Mouse (Mus musculus) liver, postnatal 0 days (tissue): ENCODE results near the gene Pitpnm2. TPM values are rescaled to one million over a fixed set of nuclear protein-coding genes. Genes with fewer than 3 reads are reported as not detected.

ENCODE experiments used
- ATAC-seq: fragments of 200-750 bp; cut with Nextera tagmentation; 2 replicates; pipeline ENCODE4 v1.8.0; 2017; ENCODE audit warnings: mild to moderate bottlenecking, moderate library complexity
- DNase-seq: peaks from one replicate; pipeline ENCODE4 v3.0.0-alpha.2; 2016
- H3K27ac ChIP-seq: fragments of 300-500 bp; sonication (generic); 2 replicates; pipeline ENCODE4 v1.5.1; 2014; ENCODE audit warnings: antibody characterized with exemption, moderate library complexity, mild to moderate bottlenecking, low read depth
- H3K27me3 ChIP-seq: fragments of 300-500 bp; sonication (generic); 2 replicates; pipeline ENCODE4 v1.6.1; 2014; ENCODE audit warnings: low read length, control low read depth, mixed read lengths; ENCODE audit not compliant: insufficient read depth
- H3K36me3 ChIP-seq: fragments of 300-500 bp; sonication (generic); replicated peaks from 2 replicates; pipeline ENCODE4 v1.6.1; 2014; ENCODE audit warnings: mild to moderate bottlenecking, control low read depth, low read length, moderate library complexity, mixed read lengths; ENCODE audit not compliant: insufficient read depth
- H3K4me1 ChIP-seq: fragments of 300-500 bp; sonication (generic); 2 replicates; pipeline ENCODE4 v1.6.1; 2014; ENCODE audit warnings: antibody characterized with exemption, mild to moderate bottlenecking, control low read depth; ENCODE audit not compliant: insufficient read depth
- H3K4me2 ChIP-seq: fragments of 300-500 bp; sonication (generic); 2 replicates; pipeline ENCODE4 v1.6.1; 2014; ENCODE audit warnings: low read depth, mild to moderate bottlenecking, low read length, moderate library complexity, mixed read lengths
- H3K4me3 ChIP-seq: fragments of 300-500 bp; sonication (generic); 2 replicates; pipeline ENCODE4 v1.5.1; 2014; ENCODE audit warnings: low read depth, low read length
- H3K9ac ChIP-seq: fragments of 300-500 bp; sonication (generic); replicated peaks from 2 replicates; pipeline ENCODE4 v1.6.1; 2014; ENCODE audit warnings: mild to moderate bottlenecking, moderate library complexity
- H3K9me3 ChIP-seq: fragments of 300-500 bp; sonication (generic); 2 replicates; pipeline ENCODE4 v1.6.1; 2016; ENCODE audit warnings: mild to moderate bottlenecking, control low read depth, low read length, mixed read lengths
- CTCF ChIP-seq: sonication (generic); IDR thresholded peaks from 2 replicates; pipeline ENCODE4 v1.5.1; 2016; ENCODE audit warnings: antibody characterized with exemption, low read depth
- EP300 ChIP-seq: IDR thresholded peaks from 2 replicates; pipeline ENCODE4 v1.6.1; 2016; ENCODE audit warnings: antibody characterized with exemption, low read depth, mild to moderate bottlenecking
- WGBS: fragments of 180-500 bp; shearing (Covaris S2); extraction: QIAGEN DNeasy Blood & Tissue Kit; methylation state at CpG from one replicate; pipeline ENCODE4 v1.1.7; 2014; ENCODE audit not compliant: insufficient replicate concordance; 5-methylcytosine and 5-hydroxymethylcytosine counted together
- polyA plus RNA-seq: library from polyadenylated mRNA; unstranded; fragments of >200 nt; fragmentation: Nextera tagmentation; extraction: Ambion mirVana; gene quantifications from 2 replicates; pipeline ENCODE4 v1.2.1, GENCODE M21; 2015

Gene Pitpnm2
- polyA plus RNA-seq, 1 experiment from 2014 or later, result 2.4 TPM

DNA sequence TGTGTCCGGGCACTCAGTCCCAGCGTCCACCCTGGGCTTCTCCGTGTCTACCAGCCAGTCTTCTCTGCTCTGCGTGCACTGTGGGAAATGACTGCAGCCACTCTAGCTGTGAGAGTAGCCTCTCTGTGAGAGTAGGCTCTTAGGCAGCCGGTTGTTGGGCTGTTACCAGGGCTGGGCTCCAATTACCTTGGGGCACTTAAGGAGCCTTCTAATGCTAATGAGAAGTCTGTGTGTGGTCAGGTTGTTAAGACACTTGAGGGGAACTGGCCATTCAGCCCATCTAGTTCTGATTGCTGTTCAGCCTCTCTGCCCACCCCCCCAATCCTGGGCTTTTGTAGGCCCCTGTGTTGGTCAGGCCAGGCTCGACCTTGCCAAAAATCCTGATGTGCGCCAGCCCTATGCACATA, 72.8 kb downstream of the Pitpnm2 start:
- no peaks in the 10 kb centered on the region for H3K9me3 ChIP-seq
- H3K4me3 ChIP-seq, result no peak overlapping the region
- no peak for TF ChIP-seq CTCF
- TF ChIP-seq EP300, result no peak
- H3K36me3 ChIP-seq, result no peaks in the 10 kb centered on the region; the same call in 1 of the 2 replicates
- WGBS, result 76% methylated on average over 7 of the region's 7 CpGs
- no peaks in the 10 kb centered on the region for H3K27me3 ChIP-seq
- no peak overlapping the region for H3K27ac ChIP-seq
- DNase-seq, result no peak
- peaks cover 27% of the 10 kb centered on the region for H3K4me1 ChIP-seq
- no peak for ATAC-seq
- H3K4me2 ChIP-seq, result no peak overlapping the region
- H3K9ac ChIP-seq, result no peak overlapping the region

DNA sequence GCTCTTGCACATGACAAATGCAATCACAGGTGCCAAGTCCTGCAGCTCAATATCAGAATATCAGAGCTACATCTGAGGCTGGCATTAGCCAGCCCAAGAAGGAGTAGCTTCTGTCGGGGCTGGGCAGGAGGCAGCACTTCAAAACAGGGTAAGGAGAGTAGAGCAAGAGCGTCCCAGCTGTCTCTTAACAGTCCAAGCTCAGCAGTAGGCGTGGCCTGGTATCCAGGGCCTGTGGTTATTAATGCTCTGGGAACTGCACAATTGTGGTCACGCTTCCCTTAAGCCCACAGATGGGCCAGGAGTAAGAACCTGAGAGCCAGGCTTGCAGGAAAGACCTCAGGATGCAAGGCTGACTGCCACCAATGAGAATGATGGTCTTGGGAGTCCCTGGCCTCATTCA, 74.4 kb downstream of the Pitpnm2 start:
- Histone ChIP-seq H3K27me3 (no peaks in the 10 kb centered on the region), H3K4me2 (no peak overlapping the region), H3K36me3 (no peaks in the 10 kb centered on the region; the same call in 1 of the 2 replicates), H3K9ac (no peak overlapping the region), H3K9me3 (no peaks in the 10 kb centered on the region), H3K4me1 (peaks cover 24% of the 10 kb centered on the region), H3K4me3 (no peak overlapping the region), H3K27ac (no peak overlapping the region)
- no peak for ATAC-seq
- TF ChIP-seq EP300 (no peak), CTCF (no peak)
- DNase-seq, result no peak
- 42% methylated on average over 4 of the region's 4 CpGs for WGBS

DNA sequence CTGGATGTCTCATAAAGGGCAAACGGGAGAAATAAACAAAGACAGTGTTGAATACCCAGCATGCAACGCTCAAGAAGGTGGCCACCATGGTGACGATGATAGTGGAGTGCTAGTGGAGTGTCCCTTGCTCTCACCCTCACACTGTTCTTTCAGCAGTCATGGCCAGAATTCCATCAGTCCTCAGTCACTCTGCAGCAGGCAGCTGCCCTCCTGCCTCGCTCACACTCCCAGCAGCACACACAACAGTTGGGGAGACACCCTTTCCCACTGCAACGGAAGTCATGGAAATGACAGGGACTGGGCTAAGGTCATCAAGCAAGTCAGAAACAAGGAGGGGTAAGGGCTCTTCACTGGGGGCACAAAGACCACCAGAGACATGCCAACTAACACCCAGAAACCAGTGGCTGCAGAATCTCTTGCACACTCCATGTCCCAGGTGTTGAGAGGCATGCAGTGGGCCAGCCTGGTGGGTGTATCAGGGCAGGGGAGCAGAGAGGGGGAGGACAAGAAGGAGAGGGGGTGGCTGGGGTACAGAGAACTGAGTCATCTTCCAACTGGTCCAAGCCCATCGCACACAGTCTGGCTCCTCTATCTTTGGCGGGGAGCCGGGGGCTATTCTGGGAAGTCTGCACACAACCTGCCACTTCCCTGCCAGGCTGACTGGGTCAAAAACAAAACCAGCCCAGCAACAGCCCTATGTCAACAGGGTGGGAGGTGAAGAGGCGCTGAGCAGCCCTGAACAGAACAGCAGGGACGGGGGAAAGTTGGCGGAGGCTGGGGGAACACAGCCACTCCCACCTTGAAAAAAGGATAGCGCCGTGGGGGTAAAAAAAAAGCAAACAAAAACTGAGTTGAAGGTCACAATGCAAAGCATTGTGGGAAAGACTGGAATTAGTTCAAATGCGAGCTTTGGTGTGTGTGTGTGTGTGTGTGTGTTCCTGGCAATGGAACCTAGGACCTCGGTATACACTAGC, 76.3 kb downstream of the Pitpnm2 start:
- H3K4me1 ChIP-seq, result peaks cover 24% of the 10 kb centered on the region
- ATAC-seq (peak; percentile 81), DNase-seq (peak; percentile 50)
- no peaks in the 10 kb centered on the region for H3K27me3 ChIP-seq
- H3K4me3 ChIP-seq, result no peak overlapping the region
- peak overlapping the region; percentile 64 for H3K27ac ChIP-seq
- no peaks in the 10 kb centered on the region; the same call in 1 of the 2 replicates for H3K36me3 ChIP-seq
- H3K4me2 ChIP-seq, result no peak overlapping the region; the same call in 1 of the 2 replicates
- no peaks in the 10 kb centered on the region for H3K9me3 ChIP-seq
- TF ChIP-seq CTCF (no peak), EP300 (no peak)
- H3K9ac ChIP-seq, result no peak overlapping the region
- WGBS, result 69% methylated on average over 15 of the region's 15 CpGs

DNA sequence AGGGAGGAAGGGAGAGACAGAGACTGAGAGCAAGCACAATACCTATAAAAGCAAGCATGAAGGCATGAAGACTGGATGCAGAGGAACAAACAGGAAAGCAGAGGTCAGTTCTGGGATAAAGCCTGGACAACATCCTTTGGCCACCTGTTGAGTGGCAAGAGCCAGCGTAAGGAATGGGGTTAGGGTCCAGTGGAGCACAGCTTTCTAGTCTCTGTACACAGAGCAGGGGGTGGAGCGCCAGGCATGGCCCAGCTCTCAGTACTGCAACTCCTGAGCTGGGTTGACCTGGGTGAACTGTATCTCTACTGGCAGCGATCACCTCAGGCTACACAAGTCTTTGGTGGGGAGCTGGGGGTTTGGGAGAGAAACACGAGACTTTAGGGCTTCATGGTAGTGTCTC, 77.3 kb downstream of the Pitpnm2 start:
- DNase-seq (no peak), ATAC-seq (peak; percentile 51)
- H3K36me3 ChIP-seq, result no peaks in the 10 kb centered on the region; the same call in 1 of the 2 replicates
- H3K9me3 ChIP-seq, result no peaks in the 10 kb centered on the region
- H3K4me2 ChIP-seq, result 0 out of 2 replicates have a peak overlapping the region, but pooled peaks have one; percentile 9
- no peak overlapping the region for H3K9ac ChIP-seq
- peak overlapping the region; percentile 45; the same call in 1 of the 2 replicates for H3K27ac ChIP-seq
- TF ChIP-seq CTCF (no peak), EP300 (no peak)
- no peak overlapping the region for H3K4me3 ChIP-seq
- 56% methylated on average over 4 of the region's 4 CpGs for WGBS
- H3K27me3 ChIP-seq, result no peaks in the 10 kb centered on the region
- peaks cover 29% of the 10 kb centered on the region for H3K4me1 ChIP-seq

DNA sequence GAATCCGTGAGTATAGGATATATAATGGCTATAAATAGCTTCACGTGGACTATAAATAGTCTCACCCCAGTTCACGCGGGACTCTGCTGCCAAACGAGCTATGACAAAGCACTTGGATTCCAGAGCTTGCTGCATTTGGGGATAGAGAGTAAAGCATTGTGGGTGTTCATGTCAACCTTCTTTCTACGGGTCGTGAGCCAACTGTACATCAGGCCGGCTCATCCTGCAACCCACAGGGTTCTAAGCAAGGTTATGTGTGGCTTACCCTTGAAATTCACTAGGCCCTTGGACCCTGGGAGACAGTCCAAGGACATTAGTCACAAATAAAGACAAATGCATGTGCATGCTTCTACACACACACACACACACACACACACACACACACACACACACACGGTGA, 77.8 kb downstream of the Pitpnm2 start:
- Histone ChIP-seq H3K36me3 (no peaks in the 10 kb centered on the region; the same call in 1 of the 2 replicates), H3K27me3 (no peaks in the 10 kb centered on the region), H3K4me1 (peaks cover 31% of the 10 kb centered on the region), H3K9me3 (no peaks in the 10 kb centered on the region), H3K4me3 (no peak overlapping the region), H3K4me2 (0 out of 2 replicates have a peak overlapping the region, but pooled peaks have one; percentile 9), H3K9ac (no peak overlapping the region), H3K27ac (peak overlapping the region; percentile 45; the same call in 1 of the 2 replicates)
- TF ChIP-seq EP300 (no peak), CTCF (no peak)
- 44% methylated on average over 9 of the region's 9 CpGs for WGBS
- DNase-seq (no peak), ATAC-seq (peak; percentile 8; the same call in 1 of the 2 replicates)

DNA sequence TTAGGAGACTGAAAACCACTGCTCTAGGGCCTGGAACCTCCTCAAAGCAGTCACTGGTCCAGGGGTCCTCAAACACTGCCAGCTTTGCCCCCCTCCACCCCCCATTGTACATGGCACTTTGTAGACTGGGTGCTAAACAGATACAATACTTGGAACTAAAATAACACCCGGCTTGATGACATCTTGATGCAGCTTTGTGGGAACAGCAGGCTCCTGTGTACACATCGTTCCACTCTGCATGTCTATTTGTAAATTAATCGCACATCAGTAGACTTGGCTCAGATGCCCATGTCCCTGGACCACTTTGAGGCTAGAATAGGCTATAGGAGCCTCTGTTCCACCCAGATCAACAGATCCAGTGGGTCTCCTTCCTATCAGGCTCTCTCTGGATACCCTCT, 80.3 kb downstream of the Pitpnm2 start:
- no peak overlapping the region for H3K4me2 ChIP-seq
- H3K36me3 ChIP-seq, result no peaks in the 10 kb centered on the region
- no peak overlapping the region for H3K9ac ChIP-seq
- H3K27ac ChIP-seq, result no peak overlapping the region
- H3K4me3 ChIP-seq, result no peak overlapping the region
- no peak for DNase-seq
- H3K27me3 ChIP-seq, result no peaks in the 10 kb centered on the region
- H3K9me3 ChIP-seq, result no peaks in the 10 kb centered on the region
- peaks cover 31% of the 10 kb centered on the region for H3K4me1 ChIP-seq
- ATAC-seq, result no peak
- WGBS, result 85% methylated on average over 3 of the region's 3 CpGs
- TF ChIP-seq EP300 (no peak), CTCF (no peak)
